Mouse (Mus musculus): ENCODE measurements around the gene Rpgrip1l. TPM values are rescaled to one million over a fixed set of nuclear protein-coding genes. Genes with fewer than 3 reads are reported as not detected.
A peak's percentile ranks its signal among the peaks of the same experiment; 100 is the strongest.

Gene Rpgrip1l
- polyA plus RNA-seq, 1 experiment from 2014 or later, result 16.5 TPM

DNA sequence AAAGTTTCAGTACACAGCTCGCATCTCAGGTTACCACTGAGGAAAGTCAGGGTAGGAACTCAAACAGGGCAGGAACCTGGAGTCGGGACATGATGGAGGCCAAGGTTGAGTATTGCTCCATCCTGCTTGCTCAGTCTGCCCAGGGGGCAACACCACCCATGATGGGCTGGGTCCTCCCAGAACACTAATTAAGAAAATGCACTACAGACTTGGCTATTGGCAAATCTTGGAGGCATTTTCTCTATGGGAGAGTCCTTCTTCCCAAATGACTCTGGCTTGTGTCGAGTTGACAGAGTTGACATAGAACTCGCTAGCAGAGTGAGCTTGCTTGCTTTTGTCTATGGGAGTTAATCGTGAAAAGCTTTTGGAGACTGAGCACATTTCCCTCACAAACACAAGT lies 120.1 kb downstream of the Rpgrip1l start:
- no peak overlapping the region for H3K9ac ChIP-seq (replicated peaks; ENCODE audit: low read depth, low read length)
- no peaks in the 10 kb centered on the region; the same call in 1 of the 2 replicates for H3K27me3 ChIP-seq (ENCODE audit: control insufficient read depth, insufficient read depth, low read length)
- H3K27ac ChIP-seq (ENCODE audit: low read depth, low read length), result no peak overlapping the region
- no peak overlapping the region for H3K4me3 ChIP-seq (ENCODE audit: low read depth, low read length)
- H3K4me2 ChIP-seq (ENCODE audit: low read depth, low read length), result no peak overlapping the region
- no peaks in the 10 kb centered on the region for H3K36me3 ChIP-seq (ENCODE audit: control insufficient read depth, insufficient read depth, low read length)
- no peaks in the 10 kb centered on the region for H3K9me3 ChIP-seq (ENCODE audit: control insufficient read depth, low read length)
- no peaks in the 10 kb centered on the region; the same call in 1 of the 2 replicates for H3K4me1 ChIP-seq (ENCODE audit: control insufficient read depth, insufficient read depth, low read length)
- ATAC-seq (ENCODE audit: low read depth), result no peak
- 90% methylated on average over 5 of the region's 5 CpGs for WGBS

- no peaks in the 10 kb centered on the region; the same call in 1 of the 2 replicates for H3K27me3 ChIP-seq (ENCODE audit: control insufficient read depth, insufficient read depth, low read length)
- no peak overlapping the region for H3K4me3 ChIP-seq (ENCODE audit: low read depth, low read length)
- H3K4me1 ChIP-seq (ENCODE audit: control insufficient read depth, insufficient read depth, low read length), result no peaks in the 10 kb centered on the region; the same call in 1 of the 2 replicates
- no peak overlapping the region for H3K9ac ChIP-seq (replicated peaks; ENCODE audit: low read depth, low read length)
- no peak overlapping the region for H3K4me2 ChIP-seq (ENCODE audit: low read depth, low read length)
- peak; percentile 86 for ATAC-seq (ENCODE audit: low read depth)
- 1% methylated on average over 17 of the region's 17 CpGs for WGBS
- no peak overlapping the region for H3K27ac ChIP-seq (ENCODE audit: low read depth, low read length)
- no peaks in the 10 kb centered on the region for H3K9me3 ChIP-seq (ENCODE audit: control insufficient read depth, low read length)
- no peaks in the 10 kb centered on the region for H3K36me3 ChIP-seq (ENCODE audit: control insufficient read depth, insufficient read depth, low read length)
These were observed 122.2 kb downstream of the Rpgrip1l start for GRCm38 (mm10) chr8:91190816-91191340.

- Histone ChIP-seq H3K27ac (ENCODE audit: low read depth, low read length) (no peak overlapping the region), H3K9ac (replicated peaks; ENCODE audit: low read depth, low read length) (no peak overlapping the region), H3K27me3 (ENCODE audit: control insufficient read depth, insufficient read depth, low read length) (no peaks in the 10 kb centered on the region; the same call in 1 of the 2 replicates), H3K36me3 (ENCODE audit: control insufficient read depth, insufficient read depth, low read length) (no peaks in the 10 kb centered on the region), H3K4me2 (ENCODE audit: low read depth, low read length) (no peak overlapping the region), H3K4me1 (ENCODE audit: control insufficient read depth, insufficient read depth, low read length) (no peaks in the 10 kb centered on the region; the same call in 1 of the 2 replicates), H3K4me3 (ENCODE audit: low read depth, low read length) (no peak overlapping the region), H3K9me3 (ENCODE audit: control insufficient read depth, low read length) (no peaks in the 10 kb centered on the region)
- no peak for ATAC-seq (ENCODE audit: low read depth)
- 81% methylated on average over 10 of the region's 11 CpGs for WGBS
These were observed 124.9 kb downstream of the Rpgrip1l start for GRCm38 (mm10) chr8:91188152-91188551.

GRCm38 (mm10) chr8:91186372-91186771 lies 126.7 kb downstream of the Rpgrip1l start:
- Histone ChIP-seq H3K27ac (ENCODE audit: low read depth, low read length) (no peak overlapping the region), H3K36me3 (ENCODE audit: control insufficient read depth, insufficient read depth, low read length) (no peaks in the 10 kb centered on the region), H3K4me2 (ENCODE audit: low read depth, low read length) (no peak overlapping the region), H3K9ac (replicated peaks; ENCODE audit: low read depth, low read length) (no peak overlapping the region), H3K4me3 (ENCODE audit: low read depth, low read length) (no peak overlapping the region), H3K4me1 (ENCODE audit: control insufficient read depth, insufficient read depth, low read length) (no peaks in the 10 kb centered on the region; the same call in 1 of the 2 replicates), H3K27me3 (ENCODE audit: control insufficient read depth, insufficient read depth, low read length) (no peaks in the 10 kb centered on the region; the same call in 1 of the 2 replicates), H3K9me3 (ENCODE audit: control insufficient read depth, low read length) (no peaks in the 10 kb centered on the region)
- 75% methylated on average over 12 of the region's 12 CpGs for WGBS
- ATAC-seq (ENCODE audit: low read depth), result no peak

DNA sequence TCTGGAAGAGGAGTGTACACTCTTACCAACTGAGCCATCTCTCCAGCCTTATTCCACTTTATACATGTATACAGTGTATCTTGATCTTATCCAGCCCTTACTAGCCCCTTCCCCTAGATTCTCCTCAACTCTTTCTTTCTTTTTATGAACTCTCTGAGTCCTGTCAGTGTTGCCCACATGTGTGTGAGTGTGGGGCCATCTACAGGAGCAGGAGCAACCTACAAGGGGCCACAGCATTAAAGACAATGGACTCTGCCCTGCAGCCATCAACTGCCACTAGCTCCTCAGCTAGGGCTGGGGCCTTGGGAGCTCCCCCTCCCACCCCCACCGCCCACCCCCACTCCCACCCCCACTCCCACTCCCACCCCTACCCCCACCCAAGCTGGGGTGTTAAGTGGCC lies 135.4 kb downstream of the Rpgrip1l start:
- Histone ChIP-seq H3K9ac (replicated peaks; ENCODE audit: low read depth, low read length) (no peak overlapping the region), H3K27ac (ENCODE audit: low read depth, low read length) (no peak overlapping the region), H3K4me2 (ENCODE audit: low read depth, low read length) (no peak overlapping the region), H3K4me1 (ENCODE audit: control insufficient read depth, insufficient read depth, low read length) (no peaks in the 10 kb centered on the region), H3K36me3 (ENCODE audit: control insufficient read depth, insufficient read depth, low read length) (no peaks in the 10 kb centered on the region), H3K4me3 (ENCODE audit: low read depth, low read length) (no peak overlapping the region), H3K27me3 (ENCODE audit: control insufficient read depth, insufficient read depth, low read length) (no peaks in the 10 kb centered on the region), H3K9me3 (ENCODE audit: control insufficient read depth, low read length) (no peaks in the 10 kb centered on the region)
- 60% methylated on average over 1 of the region's 1 CpGs for WGBS
- no peak for ATAC-seq (ENCODE audit: low read depth)

DNA sequence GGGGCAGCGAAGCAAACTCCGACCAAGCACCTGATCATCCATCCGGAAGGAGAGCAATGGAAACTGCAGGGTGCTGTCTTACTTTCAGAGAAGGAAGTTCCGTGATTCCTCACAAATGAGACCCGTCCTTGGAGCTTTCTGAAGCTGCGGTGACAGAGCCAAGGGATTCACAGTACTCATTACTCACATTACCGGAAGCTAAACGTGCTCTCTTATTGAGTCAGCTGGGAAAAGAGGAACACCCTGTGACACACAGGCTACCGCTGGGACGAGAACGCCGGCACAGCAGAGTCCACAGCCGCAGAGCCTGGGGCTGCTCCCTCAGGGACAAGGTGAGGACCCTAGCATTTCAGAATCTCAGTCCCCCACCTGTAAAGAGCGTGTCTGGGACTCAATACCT lies 136.9 kb downstream of the Rpgrip1l start:
- no peaks in the 10 kb centered on the region for H3K27me3 ChIP-seq (ENCODE audit: control insufficient read depth, insufficient read depth, low read length)
- H3K36me3 ChIP-seq (ENCODE audit: control insufficient read depth, insufficient read depth, low read length), result no peaks in the 10 kb centered on the region
- H3K4me1 ChIP-seq (ENCODE audit: control insufficient read depth, insufficient read depth, low read length), result peaks cover 1% of the 10 kb centered on the region; the same call in 1 of the 2 replicates
- no peak overlapping the region for H3K27ac ChIP-seq (ENCODE audit: low read depth, low read length)
- no peak overlapping the region for H3K9ac ChIP-seq (replicated peaks; ENCODE audit: low read depth, low read length)
- ATAC-seq (ENCODE audit: low read depth), result no peak
- no peak overlapping the region for H3K4me2 ChIP-seq (ENCODE audit: low read depth, low read length)
- no peak overlapping the region for H3K4me3 ChIP-seq (ENCODE audit: low read depth, low read length)
- WGBS, result 69% methylated on average over 14 of the region's 14 CpGs
- H3K9me3 ChIP-seq (ENCODE audit: control insufficient read depth, low read length), result no peaks in the 10 kb centered on the region

- Histone ChIP-seq H3K4me2 (ENCODE audit: low read depth, low read length) (peak overlapping the region; percentile 11; the same call in 1 of the 2 replicates), H3K9ac (replicated peaks; ENCODE audit: low read depth, low read length) (no peak overlapping the region), H3K36me3 (ENCODE audit: control insufficient read depth, insufficient read depth, low read length) (no peaks in the 10 kb centered on the region), H3K4me1 (ENCODE audit: control insufficient read depth, insufficient read depth, low read length) (peaks cover 9% of the 10 kb centered on the region; the same call in 1 of the 2 replicates), H3K4me3 (ENCODE audit: low read depth, low read length) (no peak overlapping the region), H3K27me3 (ENCODE audit: control insufficient read depth, insufficient read depth, low read length) (no peaks in the 10 kb centered on the region), H3K27ac (ENCODE audit: low read depth, low read length) (no peak overlapping the region), H3K9me3 (ENCODE audit: control insufficient read depth, low read length) (no peaks in the 10 kb centered on the region)
- peak; percentile 59; the same call in 1 of the 2 replicates for ATAC-seq (ENCODE audit: low read depth)
- 13% methylated on average over 13 of the region's 13 CpGs for WGBS
These were observed 141.5 kb downstream of the Rpgrip1l start for GRCm38 (mm10) chr8:91171605-91172004.

- Histone ChIP-seq H3K4me1 (ENCODE audit: control insufficient read depth, insufficient read depth, low read length) (peaks cover 9% of the 10 kb centered on the region; the same call in 1 of the 2 replicates), H3K4me2 (ENCODE audit: low read depth, low read length) (peak overlapping the region; percentile 9; the same call in 1 of the 2 replicates), H3K27ac (ENCODE audit: low read depth, low read length) (no peak overlapping the region), H3K9me3 (ENCODE audit: control insufficient read depth, low read length) (no peaks in the 10 kb centered on the region), H3K27me3 (ENCODE audit: control insufficient read depth, insufficient read depth, low read length) (no peaks in the 10 kb centered on the region), H3K4me3 (ENCODE audit: low read depth, low read length) (no peak overlapping the region), H3K36me3 (ENCODE audit: control insufficient read depth, insufficient read depth, low read length) (no peaks in the 10 kb centered on the region), H3K9ac (replicated peaks; ENCODE audit: low read depth, low read length) (no peak overlapping the region)
- 26% methylated on average over 14 of the region's 14 CpGs for WGBS
- peak; percentile 71; the same call in 1 of the 2 replicates for ATAC-seq (ENCODE audit: low read depth)
These were observed 142.1 kb downstream of the Rpgrip1l start for GRCm38 (mm10) chr8:91170914-91171313.

GRCm38 (mm10) chr8:91170152-91170551 lies 142.9 kb downstream of the Rpgrip1l start:
- no peaks in the 10 kb centered on the region for H3K27me3 ChIP-seq (ENCODE audit: control insufficient read depth, insufficient read depth, low read length)
- no peak overlapping the region for H3K4me2 ChIP-seq (ENCODE audit: low read depth, low read length)
- peaks cover 9% of the 10 kb centered on the region; the same call in 1 of the 2 replicates for H3K4me1 ChIP-seq (ENCODE audit: control insufficient read depth, insufficient read depth, low read length)
- WGBS, result 80% methylated on average over 6 of the region's 6 CpGs
- H3K36me3 ChIP-seq (ENCODE audit: control insufficient read depth, insufficient read depth, low read length), result no peaks in the 10 kb centered on the region
- no peak overlapping the region for H3K27ac ChIP-seq (ENCODE audit: low read depth, low read length)
- H3K9ac ChIP-seq (replicated peaks; ENCODE audit: low read depth, low read length), result no peak overlapping the region
- H3K9me3 ChIP-seq (ENCODE audit: control insufficient read depth, low read length), result no peaks in the 10 kb centered on the region
- ATAC-seq (ENCODE audit: low read depth), result peak; percentile 11; the same call in 1 of the 2 replicates
- H3K4me3 ChIP-seq (ENCODE audit: low read depth, low read length), result no peak overlapping the region

All from neural tube, embryonic 14.5 days (tissue).